Comparison of ENCODE assay signal across 16 mouse cellular contexts in genomic region chr8:61632331-61632730, GRCm38 (mm10).
"Had no signal": no experiment of that assay in that cellular context is flagged by ENCODE, and none has a peak within 500 bp of the region (broad histone marks: within the 10 kb centered on the region; RNA-seq: fewer than 3 reads in every experiment).

No protein-coding gene starts in this region.

- H3K9ac ChIP-seq: lung, embryonic 14.5 days; midbrain, embryonic 12.5 days; neural tube, embryonic 13.5 days; neural tube, embryonic 15.5 days; stomach, embryonic 15.5 days had no signal

- H3K36me3 ChIP-seq: midbrain, embryonic 10.5 days; midbrain, embryonic 12.5 days; neural tube, embryonic 13.5 days; neural tube, embryonic 15.5 days; stomach, embryonic 15.5 days had no signal

- H3K27me3 ChIP-seq: midbrain, embryonic 12.5 days; neural tube, embryonic 13.5 days; neural tube, embryonic 15.5 days; stomach, embryonic 15.5 days had no signal

- H3K4me3 ChIP-seq: midbrain, embryonic 10.5 days; midbrain, embryonic 12.5 days; myocyte; neural tube, embryonic 13.5 days; neural tube, embryonic 15.5 days; stomach, embryonic 15.5 days had no signal

- H3K27ac ChIP-seq: midbrain, embryonic 10.5 days; midbrain, embryonic 12.5 days; neural tube, embryonic 13.5 days; neural tube, embryonic 15.5 days; stomach, embryonic 15.5 days; stomach, postnatal 0 days had no signal

- H3K9me3 ChIP-seq: midbrain, embryonic 10.5 days; midbrain, embryonic 12.5 days; neural tube, embryonic 13.5 days; neural tube, embryonic 15.5 days; stomach, embryonic 15.5 days had no signal

- DNase-seq: lung, adult 18-20 months; lung, embryonic 14.5 days; lung, postnatal 10 days; lung, postnatal 4 days; midbrain, embryonic 14.5 days; right cerebral cortex, postnatal 14 days; thymus, adult 2 months; thymus, postnatal 25 days; thymus, postnatal 4 days had no signal

- H3K4me1 ChIP-seq: stomach, embryonic 15.5 days had no signal
